Mouse (Mus musculus) WW6 (cell line): ENCODE results near the gene Prr15l.

Experiments
- DNase-seq: peaks from one replicate; pipeline ENCODE4 v3.0.0-alpha.2; 2013; ENCODE audit warnings: low read depth, low spot score

The Prr15l gene

GRCm38 (mm10) chr11:96946498-96946897, 18.6 kb downstream of the Prr15l start:
- DNase-seq: no peak

GRCm38 (mm10) chr11:96947849-96948248, 19.9 kb downstream of the Prr15l start:
- DNase-seq: no peak

GRCm38 (mm10) chr11:96950767-96951166, 22.9 kb downstream of the Prr15l start:
- DNase-seq: no peak

DNA sequence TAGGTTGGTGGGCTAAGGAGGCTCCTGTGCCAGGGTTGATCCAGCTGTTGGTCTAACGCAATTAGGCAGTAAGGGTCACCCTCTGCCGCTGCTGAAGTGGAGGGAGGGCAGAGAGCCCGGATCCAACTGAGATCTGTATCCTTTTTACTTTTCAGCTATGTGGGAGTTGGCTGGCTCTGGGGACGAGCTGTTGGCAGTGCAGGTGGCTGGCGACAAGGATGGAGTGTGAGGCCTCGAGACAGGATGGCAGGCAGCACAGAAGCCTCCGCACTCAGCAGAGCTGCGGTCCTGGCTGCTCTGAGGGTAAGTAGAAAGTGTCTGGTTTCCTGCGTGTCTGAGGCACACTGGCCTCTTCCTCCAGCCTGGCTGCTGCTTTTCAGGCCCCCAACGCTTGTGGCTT, 24.5 kb downstream of the Prr15l start:
- DNase-seq: no peak

- no peak for DNase-seq
Measured at GRCm38 (mm10) chr11:96952896-96953295, 25.0 kb downstream of the Prr15l start.

- no peak for DNase-seq
Measured at GRCm38 (mm10) chr11:96955094-96955493, 27.2 kb downstream of the Prr15l start.

- peak; percentile 76 for DNase-seq
Measured at GRCm38 (mm10) chr11:96956009-96956724, 28.3 kb downstream of the Prr15l start.

GRCm38 (mm10) chr11:96957061-96957805, 29.3 kb downstream of the Prr15l start:
- DNase-seq: no peak

- peak; percentile 95 for DNase-seq
Measured at GRCm38 (mm10) chr11:96963580-96963979, 35.7 kb downstream of the Prr15l start.

- no peak for DNase-seq
Measured at GRCm38 (mm10) chr11:96966172-96966571, 38.3 kb downstream of the Prr15l start.

GRCm38 (mm10) chr11:96966914-96967543, 39.1 kb downstream of the Prr15l start:
- no peak for DNase-seq

DNA sequence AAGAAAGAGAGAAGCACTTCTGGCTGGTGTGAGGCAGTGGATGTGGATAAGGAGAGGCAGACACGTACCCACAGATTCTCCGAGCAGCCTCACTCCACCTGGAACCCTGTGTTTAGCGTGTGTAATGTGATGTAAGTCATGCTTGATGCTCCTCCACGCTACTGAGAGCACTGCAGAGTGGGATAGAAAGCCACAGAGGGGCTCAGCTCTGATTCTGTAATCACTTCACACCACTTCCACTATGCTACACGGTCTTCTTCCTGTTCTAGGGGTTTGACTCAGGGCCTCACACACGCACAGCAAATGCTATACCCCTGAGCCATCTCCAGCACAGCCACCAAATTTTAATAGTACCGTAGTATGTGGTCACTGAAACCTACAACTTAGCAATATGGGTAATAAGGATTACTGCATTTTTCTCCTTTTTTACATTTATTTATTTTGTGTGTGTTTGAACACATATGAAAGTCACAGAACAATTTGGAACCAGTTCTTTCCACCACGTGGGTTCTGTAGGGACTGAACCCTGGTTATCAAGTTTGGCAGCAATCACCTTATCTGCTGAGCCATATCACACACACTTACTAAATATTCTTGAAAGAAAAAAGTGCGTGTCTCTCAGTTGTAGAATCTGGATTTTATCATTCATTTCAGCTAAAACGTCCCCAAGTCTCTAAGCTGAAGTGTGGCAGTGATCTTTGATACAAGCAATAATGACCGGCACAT, 39.8 kb downstream of the Prr15l start:
- no peak for DNase-seq

DNA sequence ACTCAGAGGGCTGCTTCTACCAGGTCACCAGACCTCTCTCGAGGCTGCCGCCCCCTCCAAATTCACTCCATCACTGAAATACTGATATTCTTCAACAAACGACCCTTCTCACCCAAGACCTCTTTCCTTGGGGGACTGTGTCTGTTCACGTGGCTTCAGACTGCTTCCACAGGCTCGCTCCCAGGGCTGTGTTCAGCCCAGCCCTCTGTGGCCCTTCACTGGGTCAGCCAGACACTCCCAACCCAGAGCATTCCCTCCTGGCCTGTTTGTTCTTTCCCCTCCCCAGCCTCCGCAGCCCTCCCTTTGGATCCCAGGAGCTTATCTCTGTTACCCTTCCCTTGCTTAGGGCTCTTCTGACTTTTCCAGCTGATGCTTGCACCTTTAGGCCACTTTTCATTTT, 40.6 kb downstream of the Prr15l start:
- DNase-seq: no peak

GRCm38 (mm10) chr11:96969280-96969722, 41.4 kb downstream of the Prr15l start:
- no peak for DNase-seq

DNA sequence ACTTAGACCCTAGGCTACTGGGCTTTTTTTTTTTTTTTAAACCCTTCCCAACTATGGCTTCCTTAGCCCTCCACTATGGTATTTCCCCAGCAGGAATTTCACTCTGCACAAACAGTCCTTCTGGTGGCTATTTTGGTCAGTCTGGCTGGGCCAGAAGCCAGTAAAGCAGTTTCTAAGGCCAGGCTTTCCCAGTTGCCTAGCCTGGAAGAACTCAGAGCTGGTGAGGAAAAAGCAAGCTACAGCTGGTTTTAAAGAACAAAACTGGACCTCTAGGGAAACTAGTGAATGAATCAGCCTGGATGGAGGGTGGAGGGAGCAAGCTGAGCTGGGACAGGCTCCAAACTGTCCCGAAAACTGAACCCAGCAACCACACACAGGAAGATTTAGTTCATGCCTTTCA, 41.8 kb downstream of the Prr15l start:
- DNase-seq: no peak

- DNase-seq: no peak
Measured at GRCm38 (mm10) chr11:96970341-96970740, 42.4 kb downstream of the Prr15l start.

- DNase-seq: no peak
Measured at GRCm38 (mm10) chr11:96972906-96973305, 45.0 kb downstream of the Prr15l start.

DNA sequence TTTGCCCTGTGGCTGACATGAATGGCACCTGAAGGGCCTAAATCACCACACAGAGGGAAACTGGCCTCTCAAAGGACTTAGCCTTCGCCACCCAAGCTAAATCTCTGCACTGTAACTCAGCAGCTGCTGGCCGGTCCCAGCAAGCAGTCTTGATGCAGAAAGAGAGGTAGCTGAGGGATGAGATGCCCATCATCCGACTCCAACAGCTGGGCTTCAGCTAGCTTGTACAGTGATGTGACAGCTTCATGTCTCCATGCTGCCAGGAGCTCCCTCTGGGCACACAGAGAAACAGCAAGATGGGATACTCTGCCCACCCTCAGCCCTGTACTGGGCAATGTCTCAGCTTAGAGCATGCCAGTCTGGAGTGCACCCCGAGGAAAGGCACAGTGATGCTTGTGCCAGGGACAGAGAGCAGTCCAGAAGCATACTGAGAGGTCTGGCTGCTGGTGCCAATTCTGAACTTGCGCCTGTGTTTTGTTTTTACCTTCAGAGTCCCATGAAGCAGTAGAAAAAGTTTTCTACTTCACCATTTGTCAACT, 45.6 kb downstream of the Prr15l start:
- DNase-seq: no peak

- no peak for DNase-seq
Measured at GRCm38 (mm10) chr11:96974813-96975212, 46.9 kb downstream of the Prr15l start.

DNA sequence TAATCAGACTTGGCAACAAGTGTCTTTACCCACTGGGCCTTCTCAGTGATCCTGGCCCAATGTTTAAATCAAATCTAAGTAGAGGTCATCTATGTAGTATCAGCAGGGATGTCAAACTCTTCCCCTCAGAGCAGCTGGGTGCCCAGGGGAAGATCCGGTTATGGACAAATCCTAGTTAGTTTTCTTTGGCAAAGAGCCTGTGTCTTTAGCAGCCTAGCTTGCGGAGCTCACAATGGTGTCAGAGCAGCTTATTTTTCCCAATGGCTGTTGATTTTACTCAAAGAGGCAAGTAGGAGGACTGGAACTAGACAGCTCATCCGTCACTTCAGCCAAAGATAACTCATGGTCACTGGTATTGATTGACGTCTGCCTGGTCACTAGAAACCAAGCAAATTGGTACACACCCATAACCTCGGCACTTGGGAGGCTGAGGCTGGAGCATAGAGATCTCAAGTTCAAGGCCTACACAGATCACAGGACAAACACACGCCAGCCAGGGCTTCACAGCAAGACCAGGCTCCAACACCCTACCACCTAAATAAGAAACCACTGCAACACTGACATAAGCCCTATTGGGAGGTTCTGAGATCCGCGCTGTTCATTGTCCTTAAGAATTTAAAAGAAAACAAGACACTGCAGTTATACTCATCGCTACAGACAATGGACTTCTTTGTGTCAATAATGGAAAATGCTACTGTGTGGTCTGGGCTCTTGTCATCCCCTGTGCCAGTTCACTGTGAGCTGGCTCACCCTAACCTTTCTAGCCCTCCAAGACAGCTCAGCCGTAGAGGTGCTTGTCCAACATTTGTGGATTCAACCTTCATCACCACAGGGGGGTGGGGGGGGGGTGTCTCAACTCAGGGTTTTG, 47.8 kb downstream of the Prr15l start:
- no peak for DNase-seq

DNA sequence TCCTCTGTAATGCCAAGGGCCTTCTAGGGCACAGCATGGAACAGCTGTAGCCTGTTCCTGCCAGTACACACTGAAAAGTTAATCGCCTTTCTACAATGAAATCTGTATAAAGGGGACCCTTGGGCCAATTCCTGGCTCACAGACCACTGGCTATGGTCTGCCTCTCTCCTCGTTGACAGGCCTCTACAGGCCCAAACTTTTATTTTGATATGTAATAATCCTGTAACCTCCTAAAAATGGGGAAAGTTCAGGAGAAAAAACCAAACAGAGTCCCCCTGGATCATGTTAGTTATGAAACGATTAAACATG, 48.4 kb downstream of the Prr15l start:
- DNase-seq: no peak
